Mouse (Mus musculus) ES-Bruce4 (cell line): ENCODE data around the gene Lce1b.

ENCODE experiments used
- CTCF ChIP-seq: IDR thresholded peaks from one replicate; pipeline ENCODE4 v1.8.1; 2011; ENCODE audit warnings: low read depth, low read length
- POLR2A ChIP-seq: IDR thresholded peaks from one replicate; pipeline ENCODE4 v1.8.1; 2011; ENCODE audit warnings: low read length; ENCODE audit not compliant: insufficient read depth

- TF ChIP-seq POLR2A, result no peak
- TF ChIP-seq CTCF, result no peak
Measured at GRCm38 (mm10) chr3:92607392-92607791, 49.3 kb downstream of the Lce1b start, which contains the start of gene 2210017I01Rik.
